Comparison of ENCODE assay signal across 16 mouse cellular contexts in the genomic region with DNA sequence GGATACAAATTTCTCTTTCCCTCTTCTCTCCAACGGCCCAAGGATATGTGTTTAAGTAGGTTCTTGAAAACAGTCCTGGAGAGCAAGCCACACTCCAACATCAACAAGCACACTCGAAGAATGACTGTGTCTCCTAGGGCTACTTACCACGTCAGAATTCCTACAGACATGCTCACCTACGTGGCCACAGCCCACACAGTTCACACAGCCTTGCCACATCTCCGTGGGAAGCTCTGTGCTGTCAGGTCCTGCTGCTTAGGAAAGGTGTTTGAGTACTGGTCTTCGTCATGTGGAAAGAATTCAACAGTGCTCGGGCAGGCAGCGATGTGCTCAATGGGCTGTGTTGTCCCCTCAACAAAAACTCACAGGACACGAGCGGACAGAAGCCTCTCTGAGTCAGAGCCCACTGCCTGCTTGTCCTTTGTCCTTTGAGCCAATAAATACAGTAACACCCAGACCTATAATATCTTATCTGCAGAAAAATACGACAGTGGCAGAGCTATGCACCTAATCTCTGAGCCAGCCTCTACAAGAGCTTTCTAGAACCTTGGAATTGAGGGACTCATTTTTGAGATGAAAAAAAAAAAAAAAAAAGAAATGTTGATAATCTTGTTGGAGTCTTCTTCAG. TPM values are rescaled to one million over a fixed set of nuclear protein-coding genes. Genes with fewer than 3 reads are reported as not detected.
A peak's percentile ranks its signal among the peaks of the same experiment; 100 is the strongest.
DNase-seq lines count a peak whose midpoint lies in the region; ATAC-seq and TF ChIP-seq lines count a peak whose summit lies in the region.
"Had no signal": no experiment of that assay in that cellular context is flagged by ENCODE, and none has a peak within 500 bp of the region (broad histone marks: within the 10 kb centered on the region; RNA-seq: fewer than 3 reads in every experiment).

No protein-coding gene starts in this region.

- peak overlapping the region; percentile 41 for H3K4me2 ChIP-seq in heart, embryonic 14.5 days (ENCODE audit: low read length)
- peak overlapping the region; percentile 16; the same call in 1 of the 2 replicates for H3K4me2 ChIP-seq in CH12.LX (ENCODE audit: insufficient read depth, low read depth, poor library complexity, severe bottlenecking)
- H3K4me2 ChIP-seq: embryonic facial prominence, embryonic 13.5 days; hindbrain, embryonic 13.5 days; liver, embryonic 15.5 days; neural tube, embryonic 13.5 days had no signal

- dilution Hi-C loops in CH12.LX (cut with MboI; ENCODE audit: extremely low pct_ligation_motif_present, extremely low pct_unique_long_range_greater_than_20kb, low sequenced_read_pairs), result no loop called here

- no peaks in the 10 kb centered on the region for H3K79me2 ChIP-seq in CH12.LX (replicated peaks; ENCODE audit: control insufficient read depth, extremely low read depth, insufficient read depth, poor library complexity, severe bottlenecking)

- no peaks in the 10 kb centered on the region for H3K9me3 ChIP-seq in heart, embryonic 14.5 days (ENCODE audit: control insufficient read depth, low read length)
- H3K9me3 ChIP-seq in CH12.LX (replicated peaks; ENCODE audit: low read length), result no peaks in the 10 kb centered on the region
- H3K9me3 ChIP-seq: embryonic facial prominence, embryonic 13.5 days; hindbrain, embryonic 13.5 days; liver, embryonic 15.5 days; neural tube, embryonic 13.5 days had no signal

- H3K36me3 ChIP-seq in heart, embryonic 14.5 days (ENCODE audit: control insufficient read depth, insufficient read depth, low read length), result no peaks in the 10 kb centered on the region
- no peaks in the 10 kb centered on the region for H3K36me3 ChIP-seq in CH12.LX (replicated peaks in 1 of 2; ENCODE audit: control insufficient read depth in 1 of 2, insufficient read depth in 1 of 2, low read length in 1 of 2)
- H3K36me3 ChIP-seq: embryonic facial prominence, embryonic 13.5 days; hindbrain, embryonic 13.5 days; liver, embryonic 15.5 days; neural tube, embryonic 13.5 days had no signal

- DNase-seq in heart, postnatal 4 days, result no peak
- no peak for DNase-seq in CH12.LX (ENCODE audit: extremely low read depth)
- peak; percentile 98 for DNase-seq in gonadal fat pad, adult 2 months (ENCODE audit: low read depth)
- peak; percentile 38 for DNase-seq in lung, postnatal 10 days
- no peak for DNase-seq in left cerebral cortex, postnatal 4 days
- DNase-seq in left cerebral cortex, adult 11 months (ENCODE audit: low spot score), result no peak
- DNase-seq: cerebellum, postnatal 25 days; gastrocnemius, postnatal 10 days; kidney, adult 8-10 months; midbrain, embryonic 14.5 days had no signal

- TF ChIP-seq POLR2A in CH12.LX (IDR thresholded peaks at IDR 0.05; ENCODE audit: low read depth, low read length), result no peak

- intact Hi-C loops in left cerebral cortex, postnatal 4 days (cut with DNase I), result no loop called here

- no peaks in the 10 kb centered on the region for H3K27me3 ChIP-seq in heart, embryonic 14.5 days (ENCODE audit: control insufficient read depth, insufficient read depth, low read length)
- no peaks in the 10 kb centered on the region for H3K27me3 ChIP-seq in CH12.LX (replicated peaks)
- H3K27me3 ChIP-seq: embryonic facial prominence, embryonic 13.5 days; hindbrain, embryonic 13.5 days; liver, embryonic 15.5 days; neural tube, embryonic 13.5 days had no signal

- in situ Hi-C loops in CH12.LX (cut with MboI; ENCODE audit: low pct_ligation_motif_present, low pct_unique_long_range_greater_than_20kb, low sequenced_read_pairs), result no loop called here

- no peak overlapping the region for H3K4me3 ChIP-seq in heart, embryonic 14.5 days (ENCODE audit: control insufficient read depth in 1 of 2, insufficient read depth in 1 of 2, low read depth in 1 of 2, low read length in 2 of 2)
- H3K4me3 ChIP-seq in CH12.LX (replicated peaks in 1 of 3; ENCODE audit: low read depth in 2 of 3, low read length in 2 of 3, poor library complexity in 1 of 3), result no peak overlapping the region
- H3K4me3 ChIP-seq: embryonic facial prominence, embryonic 13.5 days; hindbrain, embryonic 13.5 days; liver, embryonic 15.5 days; neural tube, embryonic 13.5 days had no signal

- H3K27ac ChIP-seq in heart, embryonic 14.5 days (replicated peaks in 1 of 2; ENCODE audit: control insufficient read depth in 1 of 2, insufficient read depth in 1 of 2, low read depth in 2 of 2, low read length in 2 of 2), result peak overlapping the region; percentile 21 to 60
- no peak overlapping the region for H3K27ac ChIP-seq in CH12.LX (ENCODE audit: insufficient read depth, low read depth)
- H3K27ac ChIP-seq: embryonic facial prominence, embryonic 13.5 days; hindbrain, embryonic 13.5 days; liver, embryonic 15.5 days; neural tube, embryonic 13.5 days had no signal

- peaks cover 4 to 19% of the 10 kb centered on the region in 2 experiments for H3K4me1 ChIP-seq in heart, embryonic 14.5 days (ENCODE audit: control insufficient read depth in 2 of 2, insufficient read depth in 2 of 2, low read length in 2 of 2)
- peaks cover 3 to 10% of the 10 kb centered on the region in 2 experiments for H3K4me1 ChIP-seq in CH12.LX (ENCODE audit: control insufficient read depth in 1 of 2, insufficient read depth in 2 of 2)
- H3K4me1 ChIP-seq: hindbrain, embryonic 13.5 days; neural tube, embryonic 13.5 days had no signal

- TF ChIP-seq RAD21 in CH12.LX (IDR thresholded peaks at IDR 0.05; ENCODE audit: low read depth, low read length), result no peak

- WGBS in heart, embryonic 14.5 days, result 14% methylated on average over 11 of the region's 11 CpGs

- no peak for ATAC-seq in heart, embryonic 14.5 days (ENCODE audit: insufficient number of reproducible peaks, insufficient read depth, low FRiP score, low read depth)
- ATAC-seq: forebrain, embryonic 14.5 days had no signal

- H3K9ac ChIP-seq in heart, embryonic 14.5 days (ENCODE audit: low read length), result peak overlapping the region; percentile 53; the same call in 1 of the 2 replicates
- H3K9ac ChIP-seq in CH12.LX (ENCODE audit: insufficient read depth, low read depth), result no peak overlapping the region
- H3K9ac ChIP-seq: embryonic facial prominence, embryonic 13.5 days; hindbrain, embryonic 13.5 days; liver, embryonic 15.5 days; neural tube, embryonic 13.5 days had no signal

- no peak for TF ChIP-seq CTCF in CH12.LX (conservative IDR thresholded peaks at IDR 0.05 in 1 of 2, IDR thresholded peaks at IDR 0.05 in 1 of 2; ENCODE audit: low read depth in 2 of 2, low read length in 2 of 2)

- TF ChIP-seq EP300 in CH12.LX (IDR thresholded peaks at IDR 0.05; ENCODE audit: low read length), result no peak

TF ChIP-seq in CH12.LX, 34 proteins besides CTCF, POLR2A, EP300 and RAD21:
- TF ChIP-seq MXI1 (IDR thresholded peaks at IDR 0.05; ENCODE audit: low read depth, low read length) (no peak), MAFK (IDR thresholded peaks at IDR 0.05; ENCODE audit: insufficient replicate concordance, low read length) (no peak), ZMIZ1 (IDR thresholded peaks at IDR 0.05; ENCODE audit: low read depth, low read length) (no peak), PAX5 (IDR thresholded peaks at IDR 0.05; ENCODE audit: low read length) (no peak), USF1 (IDR thresholded peaks at IDR 0.05; ENCODE audit: low read depth, low read length) (no peak), CHD2 (IDR thresholded peaks at IDR 0.05; ENCODE audit: low read length) (no peak), CHD1 (IDR thresholded peaks at IDR 0.05; ENCODE audit: low read depth, low read length) (no peak), E2F4 (IDR thresholded peaks at IDR 0.05; ENCODE audit: insufficient replicate concordance, low read depth, low read length) (no peak), JUND (conservative IDR thresholded peaks at IDR 0.05; ENCODE audit: low read depth, low read length) (no peak), MAZ (IDR thresholded peaks at IDR 0.05; ENCODE audit: low read depth, low read length) (no peak), MYC (IDR thresholded peaks at IDR 0.05; ENCODE audit: low read depth, low read length) (no peak), ZKSCAN1 (IDR thresholded peaks at IDR 0.05; ENCODE audit: borderline replicate concordance, low read depth, low read length) (no peak), IRF4 (IDR thresholded peaks at IDR 0.05; ENCODE audit: low read depth, low read length) (no peak), TBP (conservative IDR thresholded peaks at IDR 0.05; ENCODE audit: low read depth, low read length) (no peak), ZNF384 (IDR thresholded peaks at IDR 0.05; ENCODE audit: low read depth, low read length) (no peak)

RNA-seq across cellular contexts. Expression of a gene that starts 25.7 kb away (rescaled TPM):
- 42.4 and 43.4 TPM in 2 replicates for polyA plus RNA-seq in heart, embryonic 14.5 days (2014; fragmentation: Nextera tagmentation; extraction: Ambion mirVana)
- total RNA-seq in heart, postnatal 4 days (2021), result 10 to 100 TPM; 37.0 to 38.2 TPM
- total RNA-seq in CH12.LX (2012; rRNA removed), result 6.2 and 7.6 TPM in 2 replicates
- total RNA-seq in CH12.LX (2014; rRNA removed), result 11.6 and 13.5 TPM in 2 replicates
- polyA plus RNA-seq in CH12.LX (2012; ENCODE audit: insufficient read length, low read depth), result 4.1 and 6.1 TPM in 2 replicates
- polyA plus RNA-seq in gonadal fat pad, adult 2 months (2012; rRNA removed), result 83.7 and 84.3 TPM in 2 replicates
- total RNA-seq in left cerebral cortex, postnatal 4 days (2021), result 10 to 100 TPM; 52.6 to 53.1 TPM

Comparison
In these comparisons a context has a peak if more than half of its experiments do, and no peak if none do; other contexts are left out.
1. DNase-seq: peak in gonadal fat pad, adult 2 months (single experiment) and lung, postnatal 10 days (single experiment); none in heart, postnatal 4 days (single experiment), CH12.LX (single experiment), left cerebral cortex, postnatal 4 days (single experiment) and left cerebral cortex, adult 11 months (single experiment).